Mouse (Mus musculus) left cerebral cortex, postnatal 10 days (tissue): ENCODE results near the gene Bcor. TPM values are rescaled to one million over a fixed set of nuclear protein-coding genes. Genes with fewer than 3 reads are reported as not detected.

ENCODE experiments used
- DNase-seq, 2 experiments: peaks; one replicate each; pipeline ENCODE4 v3.0.0; 2021 to 2022; ENCODE audit warnings: low spot score in 2 of 2, mixed read lengths in 1 of 2; ENCODE audit errors: extremely low spot score in 1 of 2
- intact Hi-C: fragments of 180-260 bp; cut with DNase I; formaldehyde crosslinking; loops from one replicate; pipeline ENCODE4 v1.15.1; 2025
- total RNA-seq, 2 experiments: library from RNA; stranded (reverse); gene quantifications; 2 replicates each; pipeline ENCODE4 v1.2.3; 2021

Bcor gene
- total RNA-seq, 2 experiments from 2014 or later, result 24.8 to 25.8 TPM

GRCm38 (mm10) chrX:12091431-12092061, 68.6 kb downstream of the Bcor start:
- peak in 1 of 2 experiments; percentile 71 for DNase-seq
- intact Hi-C loops, result loop anchor here (5.0 kb wide), 1 partner anchor 161 kb away; no protein-coding TSS in a partner anchor

GRCm38 (mm10) chrX:12090871-12091404, 69.2 kb downstream of the Bcor start:
- intact Hi-C loops, result loop anchor here (5.0 kb wide), 1 partner anchor 161 kb away; no protein-coding TSS in a partner anchor
- DNase-seq, result peak in 1 of 2 experiments; percentile 84

- intact Hi-C loops, result loop anchor here (5.0 kb wide), 1 partner anchor 162 kb away; no protein-coding TSS in a partner anchor
- DNase-seq, result peak in 1 of 2 experiments; percentile 43
These were observed 69.8 kb downstream of the Bcor start for GRCm38 (mm10) chrX:12090151-12090870.

GRCm38 (mm10) chrX:12089353-12090081, 70.6 kb downstream of the Bcor start:
- intact Hi-C loops, result loop anchor here (5.0 kb wide), 2 partner anchors 43 to 163 kb away; no protein-coding TSS in a partner anchor
- peak in 1 of 2 experiments; percentile 66 for DNase-seq

- intact Hi-C loops, result loop anchor here (5.0 kb wide), 1 partner anchor 43 kb away; no protein-coding TSS in a partner anchor
- DNase-seq, result peak in 1 of 2 experiments; percentile 58
These were observed 71.2 kb downstream of the Bcor start for GRCm38 (mm10) chrX:12089027-12089340.

- peak in 1 of 2 experiments; percentile 80 for DNase-seq
- intact Hi-C loops, result loop anchor here (5.0 kb wide), 1 partner anchor 44 kb away; no protein-coding TSS in a partner anchor
These were observed 71.7 kb downstream of the Bcor start for GRCm38 (mm10) chrX:12088301-12089026.

GRCm38 (mm10) chrX:12087511-12088300, 72.4 kb downstream of the Bcor start:
- peak in 1 of 2 experiments; percentile 71 for DNase-seq
- intact Hi-C loops, result loop anchor here (5.0 kb wide), 1 partner anchor 45 kb away; no protein-coding TSS in a partner anchor

- peak in 1 of 2 experiments; percentile 41 for DNase-seq
- intact Hi-C loops, result loop anchor here (5.0 kb wide), 1 partner anchor 45 kb away; no protein-coding TSS in a partner anchor
These were observed 73.3 kb downstream of the Bcor start for GRCm38 (mm10) chrX:12086674-12087510.

GRCm38 (mm10) chrX:12085949-12086348, 74.2 kb downstream of the Bcor start:
- intact Hi-C loops, result loop anchor here (5.0 kb wide), 1 partner anchor 46 kb away; no protein-coding TSS in a partner anchor
- DNase-seq, result no peak

- intact Hi-C loops, result loop anchor here (5.0 kb wide), 1 partner anchor 47 kb away; no protein-coding TSS in a partner anchor
- no peak for DNase-seq
These were observed 74.9 kb downstream of the Bcor start for GRCm38 (mm10) chrX:12085290-12085689.

- intact Hi-C loops, result loop anchor here (5.0 kb wide), 1 partner anchor 48 kb away; no protein-coding TSS in a partner anchor
- no peak for DNase-seq
These were observed 75.5 kb downstream of the Bcor start for GRCm38 (mm10) chrX:12084698-12085097.

GRCm38 (mm10) chrX:12083631-12084030, 76.5 kb downstream of the Bcor start:
- intact Hi-C loops, result no loop called here
- DNase-seq, result no peak

- intact Hi-C loops, result no loop called here
- DNase-seq, result no peak
These were observed 77.4 kb downstream of the Bcor start for GRCm38 (mm10) chrX:12082736-12083135.

- intact Hi-C loops, result no loop called here
These were observed 78.0 kb downstream of the Bcor start for GRCm38 (mm10) chrX:12082184-12082583.

GRCm38 (mm10) chrX:12081741-12082155, 78.4 kb downstream of the Bcor start:
- intact Hi-C loops, result no loop called here
- DNase-seq, result no peak

More at GRCm38 (mm10) chrX:12082184-12082583, 78.0 kb downstream of the Bcor start:
- DNase-seq, result no peak
